Mouse (Mus musculus) MEL (cell line): ENCODE results near the gene Impdh1.

Experiments
- CTCF ChIP-seq, 3 experiments: IDR thresholded peaks in 2 of 3; conservative IDR thresholded peaks in 1 of 3; 2 replicates each; pipeline ENCODE4 v1.5.1; 2011 to 2012; ENCODE audit warnings: low read length in 3 of 3, low read depth in 2 of 3, mild to moderate bottlenecking in 2 of 3, improper control_type of control experiment in 1 of 3, inconsistent platforms in 1 of 3, mixed read lengths in 1 of 3, moderate library complexity in 1 of 3; ENCODE audit not compliant: control insufficient read depth in 1 of 3, insufficient read depth in 1 of 3, poor library complexity in 1 of 3, severe bottlenecking in 1 of 3
- E2F4 ChIP-seq: IDR thresholded peaks from 2 replicates; pipeline ENCODE4 v1.6.1; 2011; ENCODE audit warnings: low read depth, low read length, improper control_type of control experiment, borderline replicate concordance
- EP300 ChIP-seq, 2 experiments: IDR thresholded peaks; 2 replicates each; pipeline ENCODE4 v1.6.1; 2011; ENCODE audit warnings: improper control_type of control experiment in 2 of 2, low read length in 2 of 2, low read depth in 1 of 2, mild to moderate bottlenecking in 1 of 2
- ETS1 ChIP-seq: IDR thresholded peaks from 2 replicates; pipeline ENCODE4 v1.6.1; 2012; ENCODE audit warnings: low read depth, mild to moderate bottlenecking, inconsistent platforms, low read length, improper control_type of control experiment, moderate library complexity
- GATA1 ChIP-seq: IDR thresholded peaks from 2 replicates; pipeline ENCODE4 v1.6.1; 2011; ENCODE audit warnings: low read depth, low read length, improper control_type of control experiment
- KAT2A ChIP-seq: conservative IDR thresholded peaks from 2 replicates; pipeline ENCODE4 v1.6.1; 2012; ENCODE audit warnings: low read depth, low read length, improper control_type of control experiment, inconsistent platforms
- MXI1 ChIP-seq: IDR thresholded peaks from 2 replicates; pipeline ENCODE4 v1.6.1; 2011; ENCODE audit warnings: mild to moderate bottlenecking, low read depth, low read length, improper control_type of control experiment
- NRF1 ChIP-seq: IDR thresholded peaks from 2 replicates; pipeline ENCODE4 v1.6.1; 2014; ENCODE audit warnings: low read depth, mild to moderate bottlenecking, inconsistent platforms, low read length, improper control_type of control experiment, moderate library complexity; ENCODE audit not compliant: poor library complexity, insufficient read depth, severe bottlenecking
- POLR2A ChIP-seq, 2 experiments: IDR thresholded peaks; 2 replicates each; pipeline ENCODE4 v1.6.1; 2011 to 2012; ENCODE audit warnings: low read length in 2 of 2, mild to moderate bottlenecking in 2 of 2, control low read depth in 1 of 2, improper control_type of control experiment in 1 of 2, low read depth in 1 of 2, moderate library complexity in 1 of 2; ENCODE audit not compliant: control insufficient read depth in 1 of 2, insufficient read depth in 1 of 2, poor library complexity in 1 of 2
- RCOR1 ChIP-seq: IDR thresholded peaks from 2 replicates; pipeline ENCODE4 v1.6.1; 2012; ENCODE audit warnings: low read depth, mild to moderate bottlenecking, inconsistent platforms, low read length, improper control_type of control experiment
- USF1 ChIP-seq: IDR thresholded peaks from 2 replicates; pipeline ENCODE4 v1.6.1; 2014; ENCODE audit warnings: low read depth, mild to moderate bottlenecking, inconsistent platforms, low read length, improper control_type of control experiment, moderate library complexity
- ZNF384 ChIP-seq: IDR thresholded peaks from 2 replicates; pipeline ENCODE4 v1.6.1; 2012; ENCODE audit warnings: low read depth, mild to moderate bottlenecking, inconsistent platforms, low read length, improper control_type of control experiment

- TF ChIP-seq CTCF (IDR thresholded peaks at IDR 0.05 in 2 of 3, conservative IDR thresholded peaks at IDR 0.05 in 1 of 3; ENCODE audit: control insufficient read depth in 1 of 3, insufficient read depth in 1 of 3, low read depth in 2 of 3, low read length in 3 of 3, poor library complexity in 1 of 3, severe bottlenecking in 1 of 3) (no peak), EP300 (IDR thresholded peaks at IDR 0.05; ENCODE audit: low read depth in 1 of 2, low read length in 2 of 2) (no peak), KAT2A (no peak), E2F4 (no peak), USF1 (no peak), POLR2A (IDR thresholded peaks at IDR 0.05; ENCODE audit: control insufficient read depth in 1 of 2, insufficient read depth in 1 of 2, low read depth in 1 of 2, low read length in 2 of 2, poor library complexity in 1 of 2) (no peak), ZNF384 (no peak), GATA1 (no peak), NRF1 (no peak), ETS1 (no peak), RCOR1 (no peak), MXI1 (no peak)
Observed at GRCm38 (mm10) chr6:29233710-29234109, 17.5 kb upstream of the Impdh1 start.
